Mouse (Mus musculus) megakaryocyte progenitor cell, adult 5-6 weeks (primary cell): ENCODE data around the gene Ankrd40. TPM values are rescaled to one million over a fixed set of nuclear protein-coding genes. Genes with fewer than 3 reads are reported as not detected.

Experiments used
- ATAC-seq: replicated peaks from 2 replicates; pipeline ENCODE4 v1.8.0; 2016; ENCODE audit warnings: mild to moderate bottlenecking, moderate TSS enrichment, inconsistent platforms; ENCODE audit not compliant: poor library complexity
- total RNA-seq, 2 experiments: library from RNA; stranded (forward) in 1 of 2; stranded (reverse) in 1 of 2; fragments of 157-497, 149-512 nt in 1 of 2; fragments of 200-1000 nt in 1 of 2; gene quantifications; 2 replicates each; pipeline versions ENCODE4 v1.2.3 to v1.2.4; 2015 to 2017

The Ankrd40 gene
- total RNA-seq, 2 experiments from 2014 or later: 21.7 to 59.6 TPM

DNA sequence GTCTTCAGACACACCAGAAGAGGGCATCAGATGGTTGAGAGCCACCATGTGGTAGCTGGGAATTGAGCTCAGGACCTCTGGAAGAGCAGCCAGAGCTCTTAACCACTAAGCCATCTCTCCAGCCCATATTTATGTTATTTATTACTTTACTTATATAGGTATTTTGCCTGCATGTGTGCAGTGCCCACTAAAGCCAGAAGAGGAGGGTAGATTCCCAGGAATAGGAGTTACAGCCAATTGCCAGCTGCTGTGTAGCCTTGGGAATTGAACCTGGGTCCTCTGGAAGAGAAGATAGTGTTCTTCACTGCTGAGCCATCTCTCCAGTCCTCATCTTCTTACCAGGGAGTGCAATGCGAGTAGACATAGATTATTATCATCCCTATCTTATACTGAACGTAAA is 22.0 kb downstream of the Ankrd40 start:
- no peak for ATAC-seq

DNA sequence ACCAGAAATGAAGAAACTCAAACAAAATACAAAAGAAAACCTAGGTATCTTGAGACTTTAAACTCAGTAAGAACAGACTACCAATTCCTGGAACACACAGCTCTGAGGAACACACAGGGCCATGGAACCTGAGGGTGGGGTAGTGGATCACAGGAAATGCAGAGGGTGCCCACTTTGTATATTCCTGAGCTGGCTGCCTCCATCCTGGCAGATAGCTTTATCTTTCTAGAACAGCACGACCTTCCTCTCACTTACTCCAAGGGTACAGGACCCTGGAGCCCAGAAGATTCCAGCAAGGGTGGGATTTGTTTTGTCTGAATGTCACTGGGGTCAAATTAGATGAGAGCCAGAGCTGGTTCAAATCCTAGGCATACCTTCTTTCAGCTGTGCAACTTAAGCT is 22.5 kb downstream of the Ankrd40 start:
- peak; percentile 26; the same call in 1 of the 2 replicates for ATAC-seq

DNA sequence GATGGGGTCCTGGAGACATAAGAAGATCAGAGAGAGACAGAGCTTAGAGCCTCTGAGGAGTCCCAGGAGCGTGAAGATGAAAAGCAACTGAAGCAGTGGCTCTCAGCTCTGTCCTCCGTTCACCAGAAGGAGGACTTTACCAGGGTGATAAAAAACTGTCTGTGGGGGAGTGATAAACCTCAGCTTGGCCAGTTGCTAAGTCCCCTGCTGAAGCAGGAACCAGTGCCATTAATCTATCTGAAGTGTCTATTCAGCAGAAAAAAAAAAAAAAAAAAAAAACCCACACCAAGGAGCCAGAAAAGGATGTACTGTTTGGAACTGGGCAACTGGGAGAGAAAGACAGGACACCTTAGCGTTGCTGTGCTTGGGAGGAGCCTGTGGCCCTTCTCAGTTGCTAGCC is 23.3 kb downstream of the Ankrd40 start:
- peak; percentile 92 for ATAC-seq

DNA sequence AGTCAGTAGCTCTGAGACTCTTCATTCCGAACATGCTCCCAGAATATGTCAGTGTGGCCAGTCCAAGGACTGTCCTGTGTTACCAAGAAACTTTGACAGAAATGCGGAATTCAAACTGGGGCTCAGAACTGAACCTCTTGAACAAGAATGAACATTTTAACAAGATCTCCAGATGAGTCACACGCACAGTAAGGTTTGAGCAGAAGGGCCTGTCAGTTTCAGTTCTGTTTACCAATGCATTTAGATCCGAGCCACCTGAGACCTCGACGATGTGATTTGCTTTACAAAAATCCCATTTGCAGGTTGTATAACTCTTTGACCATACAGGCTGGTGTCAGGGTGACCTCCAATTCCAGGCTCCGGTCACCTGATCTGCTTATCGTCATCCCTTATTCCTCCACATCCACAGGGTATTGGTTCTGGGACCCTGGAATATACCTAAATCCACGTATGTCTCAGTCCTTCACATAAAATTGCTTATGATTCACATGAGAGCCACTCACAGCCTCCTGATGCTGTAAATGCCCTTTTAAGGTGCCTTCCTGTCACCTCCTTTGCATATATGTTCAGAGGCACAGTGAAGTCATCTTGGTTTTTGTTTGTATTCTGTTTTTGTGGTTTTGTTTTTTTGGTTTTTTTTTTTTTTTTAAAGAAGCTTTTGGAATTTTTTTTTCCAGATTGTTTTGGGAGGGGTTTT is 27.9 kb downstream of the Ankrd40 start:
- ATAC-seq: no peak

DNA sequence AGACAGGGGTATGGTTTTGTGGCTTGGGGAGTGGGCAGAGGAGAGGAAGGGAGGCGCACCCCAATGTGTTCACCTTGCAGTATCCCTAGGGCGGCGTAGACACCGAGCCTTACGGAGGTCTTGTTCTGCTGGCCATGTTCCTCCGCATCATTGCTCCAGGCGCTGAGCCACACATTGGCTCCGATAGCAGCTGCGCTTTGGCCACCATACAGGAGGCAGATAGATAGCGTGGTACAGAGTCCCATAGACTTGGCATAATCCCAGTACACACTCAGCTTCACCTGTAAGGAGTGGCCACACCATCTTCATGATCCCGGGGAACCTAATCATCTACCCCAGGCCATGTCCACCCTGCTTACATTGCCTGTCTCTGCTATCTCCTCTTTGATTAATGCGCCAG is 31.4 kb downstream of the Ankrd40 start:
- ATAC-seq: no peak

DNA sequence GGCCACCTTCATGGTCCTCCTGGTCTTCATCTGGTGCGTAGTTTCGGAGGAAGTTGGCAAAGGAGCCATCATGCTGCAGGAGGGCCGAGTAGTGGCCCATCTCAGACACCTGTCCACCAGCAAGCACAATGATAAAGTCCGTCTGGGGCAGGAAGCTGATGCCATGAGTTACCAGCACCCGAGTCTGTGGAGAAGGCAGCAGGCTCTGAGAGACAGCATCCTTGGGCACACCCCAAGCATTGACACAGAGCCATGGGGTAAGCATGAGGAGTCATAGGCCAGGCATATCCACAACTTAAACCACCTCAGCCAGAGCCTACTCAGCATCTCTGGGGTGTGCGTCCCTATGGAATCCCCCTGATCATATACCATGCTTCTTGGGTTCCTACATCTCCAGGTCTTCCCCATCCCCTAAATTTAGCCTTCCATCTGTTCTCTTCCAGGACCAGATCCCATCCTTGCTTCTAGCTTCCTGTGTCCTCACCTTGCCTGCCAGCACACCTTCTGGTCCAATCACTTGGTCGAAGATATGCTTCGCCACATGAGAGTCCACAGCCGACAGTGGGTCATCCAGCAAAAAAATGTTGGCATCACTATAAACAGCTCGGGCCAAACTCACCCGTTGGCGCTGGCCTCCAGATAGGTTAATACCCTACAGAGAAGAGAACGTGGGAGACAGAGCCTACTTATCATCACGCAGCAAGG is 33.5 kb downstream of the Ankrd40 start:
- no peak for ATAC-seq

DNA sequence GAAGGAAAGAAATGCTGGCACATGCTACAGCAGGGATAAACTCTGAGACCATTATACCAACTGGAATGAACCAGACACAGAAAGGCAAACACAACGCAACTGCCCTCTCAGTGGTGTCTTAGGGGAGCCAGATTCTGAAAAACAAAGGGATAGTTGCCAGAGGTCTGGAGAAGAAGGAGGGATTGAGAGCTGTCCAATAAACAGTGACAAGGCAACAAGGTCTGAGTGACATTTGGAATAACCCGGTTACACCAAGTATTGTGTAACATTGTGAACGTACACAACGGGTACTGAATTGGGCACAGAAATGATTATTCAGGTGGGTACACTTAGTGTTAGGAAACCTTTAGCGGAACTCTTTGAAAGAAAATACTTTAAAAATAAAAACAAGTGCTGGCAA is 34.3 kb downstream of the Ankrd40 start:
- no peak for ATAC-seq

DNA sequence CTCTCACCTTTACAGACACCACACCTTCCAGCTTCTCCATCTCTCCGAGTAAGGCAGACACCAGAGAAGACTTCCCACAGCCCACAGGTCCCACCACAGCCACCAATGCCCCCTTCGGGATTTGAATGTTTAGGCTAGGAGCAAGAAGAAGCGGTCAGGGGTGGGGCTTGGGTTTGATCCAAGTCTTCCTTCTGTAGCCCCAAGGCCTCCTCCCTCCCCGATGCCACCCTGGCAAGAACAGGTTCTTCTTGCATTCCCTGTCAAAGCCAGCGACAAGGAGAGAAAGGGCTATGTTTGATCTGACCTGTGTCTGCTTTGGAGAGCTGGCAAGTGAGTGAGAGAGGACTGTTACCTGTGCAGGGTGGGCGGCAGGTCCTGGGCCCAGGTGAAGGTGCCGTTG is 35.9 kb downstream of the Ankrd40 start:
- ATAC-seq: no peak

DNA sequence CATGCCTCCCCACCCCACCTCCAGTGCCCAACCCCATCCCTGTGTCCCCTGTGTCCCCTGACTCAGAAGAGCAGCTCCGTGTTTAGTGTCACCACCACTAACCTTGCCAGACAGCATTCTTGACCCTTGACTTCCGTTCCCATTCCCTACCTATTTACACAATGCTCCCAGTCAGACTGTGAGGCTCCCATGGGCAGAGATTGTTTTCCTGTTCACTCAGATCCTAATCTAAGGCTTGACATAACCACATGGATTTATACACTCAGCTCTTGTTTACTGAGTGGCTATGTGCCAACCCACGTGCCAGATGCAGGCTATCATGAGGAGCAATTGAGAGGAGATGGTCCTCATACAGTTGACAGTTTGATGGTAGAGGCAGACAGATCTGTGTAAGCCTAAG is 37.5 kb downstream of the Ankrd40 start:
- no peak for ATAC-seq

DNA sequence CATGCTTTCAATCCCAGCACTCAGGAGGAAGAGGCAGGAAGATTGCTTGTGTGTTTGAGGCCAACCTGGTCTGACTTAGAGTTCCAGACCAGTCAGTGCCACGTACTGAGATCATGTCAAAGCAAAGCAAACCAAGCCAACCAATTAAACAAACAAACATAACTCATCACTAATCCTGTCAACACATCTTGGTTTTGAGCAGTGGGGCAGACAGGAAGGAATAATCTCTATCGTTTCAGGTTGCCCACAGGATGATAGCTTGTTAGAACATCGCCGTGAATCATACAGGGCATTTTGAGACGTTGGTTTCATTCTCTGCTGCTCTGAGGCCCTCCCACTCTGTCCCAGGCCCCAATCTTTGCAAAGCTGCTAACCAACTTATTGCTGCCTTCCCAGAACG is 42.2 kb downstream of the Ankrd40 start:
- ATAC-seq: no peak; the same call in 1 of the 2 replicates

DNA sequence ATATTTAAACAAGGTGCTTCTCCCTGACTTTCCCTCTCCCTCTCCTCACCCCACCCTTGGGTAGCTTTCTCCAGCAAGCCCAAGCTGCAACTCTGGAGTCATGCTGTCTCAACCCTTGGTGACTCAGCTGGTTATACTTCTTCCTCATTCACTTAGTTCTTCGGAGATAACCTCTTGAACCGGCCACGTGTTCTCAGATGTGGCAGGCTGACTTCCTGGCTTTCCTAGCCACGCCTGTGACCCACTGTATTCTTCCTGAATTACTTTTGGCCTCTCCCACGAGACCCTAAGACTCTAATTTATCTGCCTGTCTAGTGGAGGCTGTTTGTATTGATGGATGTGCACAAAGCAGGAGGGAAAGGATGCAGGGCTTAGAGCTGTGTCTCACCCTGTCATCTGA is 43.0 kb downstream of the Ankrd40 start:
- peak; percentile 93 for ATAC-seq

DNA sequence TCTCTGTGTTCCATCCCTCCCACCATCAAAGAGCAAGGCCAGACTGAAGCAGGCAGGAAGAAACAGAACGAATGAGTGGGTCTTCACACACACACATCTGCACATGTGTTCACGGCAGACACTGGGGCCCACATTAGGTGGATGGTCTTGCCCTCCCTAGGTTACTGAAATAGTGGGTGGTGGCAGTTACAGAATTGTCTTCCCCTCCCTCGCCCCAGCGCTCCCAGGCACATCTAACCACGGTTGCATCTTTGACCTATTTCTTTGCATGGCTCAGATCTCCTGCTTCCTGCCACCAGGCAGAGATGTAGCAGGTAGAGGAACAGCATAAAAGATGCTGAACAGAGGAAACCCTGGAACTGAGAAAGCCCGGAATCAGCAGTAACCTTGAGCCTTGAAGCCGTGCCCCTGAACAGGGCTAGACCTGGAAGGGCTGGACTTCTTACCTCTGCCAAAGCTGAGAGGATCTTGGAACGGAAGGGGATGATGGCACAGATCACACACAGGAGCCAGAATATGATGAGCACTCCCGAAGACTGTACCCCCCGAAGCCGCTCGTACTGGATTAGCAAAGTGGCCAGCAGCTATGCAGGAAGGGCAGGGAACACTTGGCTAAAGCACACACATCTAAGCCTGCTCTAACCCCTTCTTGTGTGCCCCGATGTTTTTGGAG is 46.6 kb downstream of the Ankrd40 start:
- ATAC-seq: no peak

DNA sequence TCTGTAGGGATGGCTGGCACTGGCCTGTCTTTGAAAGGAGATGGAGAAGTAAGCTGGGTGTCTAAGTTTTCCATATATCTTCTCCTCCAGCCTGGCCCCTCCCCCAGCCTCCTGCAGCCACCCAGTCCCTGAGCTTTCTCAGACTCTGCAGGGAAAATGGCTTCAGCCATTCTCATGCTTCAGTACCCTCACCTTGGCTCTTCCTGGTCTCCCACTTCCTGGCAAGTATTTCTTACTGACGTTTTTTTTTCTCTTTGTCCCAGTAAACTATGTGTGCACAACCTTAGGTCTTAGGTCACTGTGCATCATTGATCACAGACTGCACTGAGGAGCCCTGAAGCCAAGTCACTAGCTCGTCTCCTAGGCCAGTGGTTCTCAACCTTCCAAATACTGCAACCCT is 51.3 kb downstream of the Ankrd40 start:
- ATAC-seq: no peak

DNA sequence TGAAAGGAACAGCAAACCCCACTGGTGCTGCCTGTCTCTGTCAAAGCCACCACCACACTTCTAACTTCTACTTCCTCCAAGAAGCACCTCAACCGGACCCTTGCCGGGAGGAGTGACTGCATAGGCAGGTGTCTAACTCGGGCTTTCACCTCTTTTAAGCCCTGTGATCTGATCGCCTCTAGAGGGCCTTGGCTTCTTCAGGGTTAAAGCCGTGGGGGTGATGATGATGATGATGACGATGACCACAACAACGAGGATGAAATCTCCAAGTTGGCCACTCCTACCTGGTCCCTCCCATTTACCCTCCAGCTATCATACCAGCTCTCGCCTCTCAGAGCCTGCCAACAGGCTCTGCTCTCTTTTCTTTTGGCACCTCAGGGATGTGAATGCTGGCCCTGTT is 51.9 kb downstream of the Ankrd40 start:
- no peak for ATAC-seq

DNA sequence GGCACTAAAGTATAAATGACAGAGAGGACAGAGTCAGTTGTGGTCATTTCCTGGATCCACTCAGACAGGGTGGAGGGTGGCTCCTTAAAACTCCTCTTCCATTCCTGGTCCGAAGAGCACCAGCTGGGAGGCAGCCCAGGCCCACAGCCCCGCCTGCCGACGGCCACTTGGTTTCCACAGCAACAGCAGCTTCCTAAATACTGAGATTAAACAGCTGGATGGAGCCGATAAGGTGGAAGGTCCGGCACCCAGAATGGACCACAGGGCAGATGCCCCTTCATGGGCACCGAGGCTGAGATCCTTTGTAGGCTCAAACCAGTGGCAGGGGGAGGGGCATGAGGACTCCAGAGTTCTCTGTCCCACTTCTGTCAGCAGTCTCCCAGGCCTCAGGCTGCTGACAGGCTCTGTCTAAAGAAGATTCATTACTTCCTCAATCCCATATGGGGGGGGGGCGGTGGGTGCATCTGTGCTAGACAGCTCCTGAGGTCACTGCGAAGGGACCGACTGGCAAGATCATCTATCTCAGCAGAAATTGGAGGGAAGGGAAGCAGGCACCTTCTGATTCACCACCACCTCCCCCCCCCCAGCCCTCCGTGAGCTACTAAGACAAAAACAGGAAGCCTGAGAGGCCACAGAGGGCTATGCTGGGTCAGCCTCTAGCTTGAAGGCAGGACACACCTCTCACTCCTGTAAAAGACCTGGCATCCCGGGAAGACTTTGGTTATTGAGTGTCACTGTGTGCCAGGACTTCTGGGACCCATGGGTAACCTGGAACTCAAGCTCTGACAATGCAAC is 58.4 kb downstream of the Ankrd40 start:
- ATAC-seq: peak; percentile 85

DNA sequence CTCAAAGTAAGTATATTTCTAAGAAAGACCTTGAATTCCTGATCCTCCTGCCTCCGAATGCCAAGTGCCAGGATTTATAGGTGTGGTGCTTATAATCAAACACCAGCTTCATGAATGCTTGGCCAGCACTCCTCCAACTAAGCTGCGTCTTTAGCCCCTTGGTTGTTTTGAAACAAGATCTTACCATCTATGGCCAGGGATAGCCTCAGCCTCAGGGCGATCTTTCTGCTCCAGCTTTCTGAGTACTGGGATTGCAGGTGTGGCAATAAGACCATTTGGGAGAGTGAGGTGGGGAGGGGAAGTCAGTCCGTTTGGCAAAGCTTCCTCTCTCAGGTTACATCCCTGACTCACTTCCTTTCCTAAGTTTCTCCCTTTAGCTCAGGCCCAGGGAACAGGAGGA is 60.0 kb downstream of the Ankrd40 start:
- ATAC-seq: no peak

DNA sequence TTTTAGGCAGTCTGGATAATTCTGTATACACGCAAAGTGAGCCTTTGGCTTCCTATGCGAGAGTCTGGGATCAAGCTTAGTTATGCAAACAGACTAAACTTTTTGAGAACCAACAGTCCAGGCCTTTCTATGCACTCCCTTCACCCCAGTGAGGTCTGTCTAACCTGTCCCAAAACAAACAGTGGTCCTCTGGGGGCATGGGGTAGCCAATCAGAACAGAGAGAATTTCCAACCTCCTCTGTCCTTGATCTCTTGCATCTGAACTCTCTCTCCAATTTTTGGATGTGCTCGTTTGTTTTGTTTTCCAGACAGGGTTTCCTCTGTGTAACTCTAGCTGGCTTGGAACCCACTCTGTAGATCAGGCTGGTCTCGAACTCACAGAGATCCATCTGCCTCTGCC is 61.2 kb downstream of the Ankrd40 start:
- no peak for ATAC-seq

DNA sequence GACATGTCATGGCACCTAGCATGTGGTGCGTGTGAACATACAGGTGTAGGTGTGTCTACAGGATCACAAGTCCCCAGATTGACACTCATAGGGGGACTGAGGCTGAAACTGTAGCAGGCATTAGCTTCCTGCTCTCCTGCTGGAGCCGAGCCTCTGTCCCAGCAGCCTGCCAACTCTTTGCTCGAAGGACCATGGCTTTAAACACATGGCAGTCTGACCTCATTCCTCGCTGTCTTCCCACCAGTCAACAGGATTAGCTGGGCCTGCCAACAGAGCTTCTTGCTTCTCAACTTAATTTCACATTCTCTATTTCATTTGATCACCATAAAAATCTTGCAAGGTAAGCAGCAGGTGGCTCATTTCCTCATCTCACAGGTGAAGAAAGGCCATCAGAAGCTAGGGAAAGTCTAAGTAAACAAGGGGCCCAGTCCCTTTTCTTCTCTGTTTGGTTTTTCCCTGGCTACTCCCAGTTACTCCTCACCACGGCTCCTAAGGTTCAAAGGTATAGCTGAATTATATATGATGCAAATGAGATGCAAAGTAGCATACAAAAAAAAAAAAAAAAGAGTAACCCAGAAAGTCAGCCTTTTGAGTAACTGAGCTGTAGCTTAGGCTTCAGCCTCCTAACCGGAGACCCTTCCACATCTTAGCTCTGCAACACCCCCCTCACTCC is 62.1 kb downstream of the Ankrd40 start:
- no peak for ATAC-seq

DNA sequence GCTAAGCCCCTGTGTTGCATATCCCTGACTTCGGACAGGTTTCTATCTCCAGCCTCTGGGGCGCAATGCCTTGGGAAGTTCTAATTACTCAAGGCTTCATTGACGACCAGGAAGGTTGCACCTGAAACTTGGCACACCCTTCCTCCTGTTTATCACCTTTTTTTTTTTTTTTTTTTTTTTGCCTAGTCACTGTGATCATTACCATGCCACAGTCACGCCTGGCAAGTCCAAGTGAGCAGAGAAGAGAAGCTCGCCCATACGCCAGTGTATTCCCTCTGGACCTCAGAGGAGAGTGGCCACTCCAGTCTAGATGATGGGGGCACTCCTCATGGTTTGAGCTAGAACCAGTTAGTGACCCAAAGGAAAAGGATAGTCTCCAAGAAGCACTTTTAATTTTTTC is 63.0 kb downstream of the Ankrd40 start:
- no peak for ATAC-seq
